Mouse (Mus musculus) MEL (cell line): ENCODE measurements around the gene Nudt3. TPM values are rescaled to one million over a fixed set of nuclear protein-coding genes. Genes with fewer than 3 reads are reported as not detected.

Source experiments
- DNase-seq: peaks from one replicate; pipeline ENCODE4 v3.0.0; 2011; ENCODE audit warnings: low read depth, low spot score
- H3K27ac ChIP-seq: 2 replicates; pipeline ENCODE4 v1.5.1; 2012; ENCODE audit warnings: low read depth, mild to moderate bottlenecking, control low read depth, low read length, moderate library complexity; ENCODE audit not compliant: control insufficient read depth
- H3K27me3 ChIP-seq, 2 experiments: fragments of 150-350 bp in 1 of 2; sonication (generic) in 1 of 2; 2 replicates each; pipeline ENCODE4 v1.6.1; 2012; ENCODE audit warnings: low read length in 2 of 2, mild to moderate bottlenecking in 2 of 2, improper control_type of control experiment in 1 of 2, moderate library complexity in 1 of 2; ENCODE audit not compliant: insufficient read depth in 2 of 2, control insufficient read depth in 1 of 2
- H3K36me3 ChIP-seq, 2 experiments: 2 replicates each; pipeline ENCODE4 v1.6.1; 2012 to 2014; ENCODE audit warnings: low read length in 2 of 2, improper control_type of control experiment in 1 of 2, inconsistent platforms in 1 of 2, mild to moderate bottlenecking in 1 of 2; ENCODE audit not compliant: insufficient read depth in 2 of 2, control insufficient read depth in 1 of 2
- H3K4me1 ChIP-seq, 2 experiments: fragments of 150-350 bp in 1 of 2; sonication (generic) in 1 of 2; 2 replicates each; pipeline ENCODE4 v1.6.1; 2012; ENCODE audit warnings: low read length in 2 of 2, improper control_type of control experiment in 1 of 2, mild to moderate bottlenecking in 1 of 2; ENCODE audit not compliant: insufficient read depth in 2 of 2, control insufficient read depth in 1 of 2
- H3K4me3 ChIP-seq, 2 experiments: fragments of 150-350 bp in 1 of 2; sonication (generic) in 1 of 2; 2 replicates each; pipeline ENCODE4 v1.5.1; 2012; ENCODE audit warnings: low read depth in 2 of 2, low read length in 2 of 2, mild to moderate bottlenecking in 2 of 2, moderate library complexity in 2 of 2, control low read depth in 1 of 2, improper control_type of control experiment in 1 of 2; ENCODE audit not compliant: control insufficient read depth in 1 of 2, insufficient read depth in 1 of 2
- H3K79me2 ChIP-seq: 2 replicates; pipeline ENCODE4 v1.6.1; 2012; ENCODE audit warnings: mild to moderate bottlenecking, low read length, moderate library complexity; ENCODE audit not compliant: control insufficient read depth, poor library complexity, insufficient read depth
- H3K9ac ChIP-seq: 2 replicates; pipeline ENCODE4 v1.6.1; 2012; ENCODE audit warnings: low read depth, mild to moderate bottlenecking, control low read depth, low read length, moderate library complexity; ENCODE audit not compliant: control insufficient read depth, poor library complexity, severe bottlenecking
- H3K9me3 ChIP-seq: fragments of 150-350 bp; sonication (generic); replicated peaks from 2 replicates; pipeline ENCODE4 v1.6.1; 2012; ENCODE audit warnings: mild to moderate bottlenecking, low read length, improper control_type of control experiment, moderate library complexity; ENCODE audit not compliant: insufficient read depth
- BHLHE40 ChIP-seq: IDR thresholded peaks from 2 replicates; pipeline ENCODE4 v1.6.1; 2012; ENCODE audit warnings: low read depth, mild to moderate bottlenecking, inconsistent platforms, low read length, improper control_type of control experiment, borderline replicate concordance
- ELF1 ChIP-seq: IDR thresholded peaks from 2 replicates; pipeline ENCODE4 v1.6.1; 2014; ENCODE audit warnings: low read depth, mild to moderate bottlenecking, inconsistent platforms, low read length, improper control_type of control experiment, moderate library complexity
- EP300 ChIP-seq, 2 experiments: IDR thresholded peaks; 2 replicates each; pipeline ENCODE4 v1.6.1; 2011; ENCODE audit warnings: improper control_type of control experiment in 2 of 2, low read length in 2 of 2, low read depth in 1 of 2, mild to moderate bottlenecking in 1 of 2
- ETS1 ChIP-seq: IDR thresholded peaks from 2 replicates; pipeline ENCODE4 v1.6.1; 2012; ENCODE audit warnings: low read depth, mild to moderate bottlenecking, inconsistent platforms, low read length, improper control_type of control experiment, moderate library complexity
- GABPA ChIP-seq: IDR thresholded peaks from 2 replicates; pipeline ENCODE4 v1.6.1; 2012; ENCODE audit warnings: low read depth, mild to moderate bottlenecking, inconsistent platforms, low read length, improper control_type of control experiment, moderate library complexity
- HCFC1 ChIP-seq: IDR thresholded peaks from 2 replicates; pipeline ENCODE4 v1.6.1; 2012; ENCODE audit warnings: low read depth, mild to moderate bottlenecking, inconsistent platforms, low read length, improper control_type of control experiment, moderate library complexity
- JUND ChIP-seq: IDR thresholded peaks from 2 replicates; pipeline ENCODE4 v1.6.1; 2011; ENCODE audit warnings: low read depth, mild to moderate bottlenecking, improper control_type of control experiment, low read length
- MAFK ChIP-seq: IDR thresholded peaks from 2 replicates; pipeline ENCODE4 v1.6.1; 2011; ENCODE audit warnings: low read depth, mild to moderate bottlenecking, low read length, improper control_type of control experiment, borderline replicate concordance
- MEF2A ChIP-seq: IDR thresholded peaks from 2 replicates; pipeline ENCODE4 v1.6.1; 2014; ENCODE audit warnings: low read depth, mild to moderate bottlenecking, inconsistent platforms, low read length, improper control_type of control experiment; ENCODE audit not compliant: poor library complexity, insufficient replicate concordance, severe bottlenecking; ENCODE audit errors: extremely low read depth
- MXI1 ChIP-seq: IDR thresholded peaks from 2 replicates; pipeline ENCODE4 v1.6.1; 2011; ENCODE audit warnings: mild to moderate bottlenecking, low read depth, low read length, improper control_type of control experiment
- MYB ChIP-seq: IDR thresholded peaks from 2 replicates; pipeline ENCODE4 v1.6.1; 2011; ENCODE audit warnings: mild to moderate bottlenecking, low read depth, low read length, improper control_type of control experiment
- MYC ChIP-seq: IDR thresholded peaks from 2 replicates; pipeline ENCODE4 v1.6.1; 2011; ENCODE audit warnings: low read depth, mild to moderate bottlenecking, low read length, improper control_type of control experiment, moderate library complexity
- NELFE ChIP-seq: IDR thresholded peaks from 2 replicates; pipeline ENCODE4 v1.6.1; 2011; ENCODE audit warnings: low read depth, low read length, improper control_type of control experiment
- NRF1 ChIP-seq: IDR thresholded peaks from 2 replicates; pipeline ENCODE4 v1.6.1; 2014; ENCODE audit warnings: low read depth, mild to moderate bottlenecking, inconsistent platforms, low read length, improper control_type of control experiment, moderate library complexity; ENCODE audit not compliant: poor library complexity, insufficient read depth, severe bottlenecking
- POLR2A ChIP-seq, 2 experiments: IDR thresholded peaks; 2 replicates each; pipeline ENCODE4 v1.6.1; 2011 to 2012; ENCODE audit warnings: low read length in 2 of 2, mild to moderate bottlenecking in 2 of 2, control low read depth in 1 of 2, improper control_type of control experiment in 1 of 2, low read depth in 1 of 2, moderate library complexity in 1 of 2; ENCODE audit not compliant: control insufficient read depth in 1 of 2, insufficient read depth in 1 of 2, poor library complexity in 1 of 2
- RCOR1 ChIP-seq: IDR thresholded peaks from 2 replicates; pipeline ENCODE4 v1.6.1; 2012; ENCODE audit warnings: low read depth, mild to moderate bottlenecking, inconsistent platforms, low read length, improper control_type of control experiment
- SIN3A ChIP-seq: IDR thresholded peaks from 2 replicates; pipeline ENCODE4 v1.6.1; 2012; ENCODE audit warnings: low read length, improper control_type of control experiment, inconsistent platforms
- SMC3 ChIP-seq: IDR thresholded peaks from 2 replicates; pipeline ENCODE4 v1.6.1; 2011; ENCODE audit warnings: low read depth, low read length, improper control_type of control experiment
- TAL1 ChIP-seq: IDR thresholded peaks from 2 replicates; pipeline ENCODE4 v1.6.1; 2012; ENCODE audit warnings: mild to moderate bottlenecking, inconsistent platforms, low read length, moderate library complexity, mixed read lengths
- TCF12 ChIP-seq: IDR thresholded peaks from 2 replicates; pipeline ENCODE4 v1.6.1; 2014; ENCODE audit warnings: low read depth, mild to moderate bottlenecking, inconsistent platforms, low read length, improper control_type of control experiment, moderate library complexity
- USF2 ChIP-seq, 2 experiments: IDR thresholded peaks; 2 replicates each; pipeline ENCODE4 v1.6.1; 2011 to 2012; ENCODE audit warnings: improper control_type of control experiment in 2 of 2, low read length in 2 of 2, borderline replicate concordance in 1 of 2, inconsistent platforms in 1 of 2, low read depth in 1 of 2, mild to moderate bottlenecking in 1 of 2; ENCODE audit not compliant: insufficient read depth in 1 of 2
- polyA plus RNA-seq, 2 experiments: library from polyadenylated mRNA; stranded (reverse) in 1 of 2; unstranded in 1 of 2; fragments of >175 nt in 1 of 2; fragments of >200 nt in 1 of 2; gene quantifications; 2 replicates each; pipeline versions ENCODE4 v1.2.1 to v1.2.4; 2012; ENCODE audit warnings: low replicate concordance in 2 of 2, low read depth in 1 of 2; ENCODE audit not compliant: insufficient read length in 2 of 2, insufficient read depth in 1 of 2, missing spikeins in 1 of 2
- total RNA-seq: library from RNA; depleted of rRNA; stranded (reverse); fragments of 300-350 nt; gene quantifications from 2 replicates; pipeline ENCODE4 v1.2.3, GENCODE M21; 2012

Nudt3 gene
- total and polyA plus RNA-seq, 3 experiments, result 96.5 to 258 (median 97.0) TPM

- no peak for TF ChIP-seq HCFC1
- peak; percentile 84 for TF ChIP-seq RCOR1
- TF ChIP-seq POLR2A (IDR thresholded peaks at IDR 0.05; ENCODE audit: control insufficient read depth in 1 of 2, insufficient read depth in 1 of 2, low read depth in 1 of 2, low read length in 2 of 2, poor library complexity in 1 of 2), result no peak
- TF ChIP-seq ETS1, result peak; percentile 33
- no peak for TF ChIP-seq SMC3
- no peak for TF ChIP-seq MYB
Measured at GRCm38 (mm10) chr17:27610679-27611518, 12.4 kb downstream of the Nudt3 start (continued).

GRCm38 (mm10) chr17:27609576-27609975, 13.7 kb downstream of the Nudt3 start:
- Histone ChIP-seq H3K27me3 (no peaks in the 10 kb centered on the region), H3K9ac (no peak overlapping the region), H3K79me2 (peaks cover 78% of the 10 kb centered on the region)
- DNase-seq, result no peak
- TF ChIP-seq NELFE (no peak), ELF1 (no peak), MAFK (no peak), EP300 (IDR thresholded peaks at IDR 0.05; ENCODE audit: low read depth in 1 of 2, low read length in 2 of 2) (no peak), RCOR1 (no peak), SMC3 (no peak), SIN3A (no peak), MYC (no peak)
- TF ChIP-seq, all 39 proteins: peak for 0
- no peak overlapping the region for H3K4me3 ChIP-seq
- no peaks in the 10 kb centered on the region for H3K9me3 ChIP-seq
- peaks cover 2 to 21% of the 10 kb centered on the region in 2 experiments for H3K36me3 ChIP-seq
- no peak overlapping the region for H3K27ac ChIP-seq
- H3K4me1 ChIP-seq, result peaks cover 12 to 31% of the 10 kb centered on the region in 2 experiments

GRCm38 (mm10) chr17:27603522-27604234, 19.6 kb downstream of the Nudt3 start:
- Histone ChIP-seq H3K4me3 (no peak overlapping the region), H3K27me3 (no peaks in the 10 kb centered on the region), H3K9ac (0 out of 2 replicates have a peak overlapping the region, but pooled peaks have one; percentile 9), H3K9me3 (no peaks in the 10 kb centered on the region), H3K27ac (peak overlapping the region; percentile 17; the same call in 1 of the 2 replicates), H3K36me3 (peaks cover 2 to 14% of the 10 kb centered on the region in 2 experiments), H3K79me2 (peaks cover 77% of the 10 kb centered on the region), H3K4me1 (peaks cover 13 to 23% of the 10 kb centered on the region in 2 experiments)
- TF ChIP-seq MXI1 (0 out of 2 replicates have a peak, but pooled peaks have one; percentile 24), USF2 (IDR thresholded peaks at IDR 0.05; ENCODE audit: borderline replicate concordance in 1 of 2, insufficient read depth in 1 of 2, low read depth in 1 of 2, low read length in 2 of 2) (no peak), TCF12 (no peak), BHLHE40 (no peak), ETS1 (peak; percentile 49; the same call in 1 of the 2 replicates), RCOR1 (0 out of 2 replicates have a peak, but pooled peaks have one; percentile 28), GABPA (no peak), NRF1 (peak; percentile 66), MEF2A (peak; percentile 59; the same call in 1 of the 2 replicates), ELF1 (no peak), MYC (no peak), TAL1 (peak; percentile 36), JUND (no peak)
- DNase-seq, result peak; percentile 75
